Mouse (Mus musculus): ENCODE data around the gene Fam186b.

Fam186b gene

GRCm38 (mm10) chr15:99295484-99295981 is at the start of gene Fam186b:
Gene Fam186b (minus strand): TSS chr15:99295888.
- no peak for DNase-seq (ENCODE audit: low read depth, low spot score)

GRCm38 (mm10) chr15:99344961-99345360 is 49.3 kb upstream of the Fam186b start:
- DNase-seq (ENCODE audit: low read depth, low spot score) = no peak

- DNase-seq (ENCODE audit: low read depth, low spot score) = no peak
Observed at GRCm38 (mm10) chr15:99344148-99344870, 48.6 kb upstream of the Fam186b start.

GRCm38 (mm10) chr15:99343414-99344147 is 47.9 kb upstream of the Fam186b start:
- no peak for DNase-seq (ENCODE audit: low read depth, low spot score)

GRCm38 (mm10) chr15:99342194-99342981 is 46.7 kb upstream of the Fam186b start:
- no peak for DNase-seq (ENCODE audit: low read depth, low spot score)

GRCm38 (mm10) chr15:99341102-99341501 is 45.4 kb upstream of the Fam186b start:
- no peak for DNase-seq (ENCODE audit: low read depth, low spot score)

GRCm38 (mm10) chr15:99339669-99340068 is 44.0 kb upstream of the Fam186b start:
- no peak for DNase-seq (ENCODE audit: low read depth, low spot score)

- DNase-seq (ENCODE audit: low read depth, low spot score) = no peak
Observed at GRCm38 (mm10) chr15:99338916-99339315, 43.2 kb upstream of the Fam186b start.

GRCm38 (mm10) chr15:99335801-99336320 is 40.2 kb upstream of the Fam186b start:
- DNase-seq (ENCODE audit: low read depth, low spot score) = no peak

- no peak for DNase-seq (ENCODE audit: low read depth, low spot score)
Observed at GRCm38 (mm10) chr15:99334500-99334899, 38.8 kb upstream of the Fam186b start.

GRCm38 (mm10) chr15:99333676-99334065 is 38.0 kb upstream of the Fam186b start:
- no peak for DNase-seq (ENCODE audit: low read depth, low spot score)

- DNase-seq (ENCODE audit: low read depth, low spot score) = no peak
Observed at GRCm38 (mm10) chr15:99332921-99333675, 37.4 kb upstream of the Fam186b start.

- DNase-seq (ENCODE audit: low read depth, low spot score) = no peak
Observed at GRCm38 (mm10) chr15:99332111-99332510, 36.4 kb upstream of the Fam186b start.

- no peak for DNase-seq (ENCODE audit: low read depth, low spot score)
Observed at GRCm38 (mm10) chr15:99331341-99331740, 35.7 kb upstream of the Fam186b start.

- DNase-seq (ENCODE audit: low read depth, low spot score) = no peak
Observed at GRCm38 (mm10) chr15:99330324-99330723, 34.6 kb upstream of the Fam186b start.

GRCm38 (mm10) chr15:99328011-99328410 is 32.3 kb upstream of the Fam186b start:
- DNase-seq (ENCODE audit: low read depth, low spot score) = no peak

GRCm38 (mm10) chr15:99326959-99327358 is 31.3 kb upstream of the Fam186b start:
- DNase-seq (ENCODE audit: low read depth, low spot score) = peak; percentile 31

- no peak for DNase-seq (ENCODE audit: low read depth, low spot score)
Observed at GRCm38 (mm10) chr15:99326407-99326806, 30.7 kb upstream of the Fam186b start.

GRCm38 (mm10) chr15:99325598-99325997 is 29.9 kb upstream of the Fam186b start:
- no peak for DNase-seq (ENCODE audit: low read depth, low spot score)

GRCm38 (mm10) chr15:99324151-99324550 is 28.5 kb upstream of the Fam186b start:
- no peak for DNase-seq (ENCODE audit: low read depth, low spot score)

- DNase-seq (ENCODE audit: low read depth, low spot score) = no peak
Observed at GRCm38 (mm10) chr15:99320978-99321377, 25.3 kb upstream of the Fam186b start.

Measured in WW6 (cell line).